Mouse (Mus musculus) right cerebral cortex, postnatal 25 days (tissue): ENCODE results near the gene Wnk1.

Source experiments
- DNase-seq: peaks from one replicate; pipeline ENCODE4 v3.0.0; 2022

Wnk1 gene

GRCm38 (mm10) chr6:120039668-120040556 lies 1.4 kb upstream of the Wnk1 start:
- DNase-seq: peak; percentile 73

DNA sequence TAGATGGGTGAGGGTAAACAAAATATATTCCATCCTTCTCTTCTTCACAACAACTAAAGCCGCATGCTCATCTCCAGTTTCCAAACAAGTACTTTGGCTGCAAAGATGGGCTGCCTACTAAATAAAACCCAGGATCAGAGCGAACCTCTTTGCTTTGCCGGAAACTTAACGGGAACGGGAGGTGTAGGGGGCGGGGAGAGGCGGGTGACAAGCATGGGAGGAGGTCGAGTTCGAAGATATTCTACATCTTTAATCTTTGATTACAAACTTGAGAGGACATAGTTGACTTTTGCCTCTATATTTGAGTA lies 738 bp upstream of the Wnk1 start:
- DNase-seq: no peak

GRCm38 (mm10) chr6:120037636-120038365 lies 671 bp downstream of the Wnk1 start:
- peak; percentile 76 for DNase-seq

DNA sequence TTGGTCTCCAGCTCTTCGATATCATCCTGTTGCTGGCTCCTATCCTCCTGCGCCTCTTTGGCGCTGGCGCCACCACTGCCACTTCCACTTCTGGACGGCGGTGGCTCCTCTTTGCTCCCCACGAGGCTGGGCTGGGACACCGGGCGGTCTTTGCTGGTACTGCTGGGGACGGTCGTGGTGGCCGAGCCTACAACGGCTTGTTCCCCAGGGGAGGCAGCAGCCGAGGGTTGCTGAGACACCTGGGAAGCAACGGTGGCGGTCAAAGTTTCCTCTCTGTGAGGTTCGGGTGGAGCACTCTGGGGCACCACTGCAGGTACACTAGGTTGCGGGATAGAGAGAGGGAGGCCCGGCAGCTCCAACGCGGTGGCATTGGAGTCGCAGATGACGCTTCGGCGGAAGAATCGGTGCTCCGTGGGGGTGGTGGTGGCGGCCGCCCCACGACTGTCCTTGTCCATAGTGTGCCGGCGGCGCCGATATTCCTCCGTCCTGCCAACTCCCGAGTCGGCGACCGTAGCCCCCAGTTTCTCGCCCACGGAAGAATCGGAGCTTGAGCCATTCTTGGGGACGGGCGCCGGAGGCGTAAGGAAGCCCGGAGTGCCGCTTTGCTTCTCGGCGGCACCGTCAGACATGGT lies 1.4 kb downstream of the Wnk1 start:
- DNase-seq: peak; percentile 66

- DNase-seq: no peak
Measured at GRCm38 (mm10) chr6:120024577-120024976, 13.9 kb downstream of the Wnk1 start.

GRCm38 (mm10) chr6:120023746-120024145 lies 14.7 kb downstream of the Wnk1 start:
- no peak for DNase-seq

DNA sequence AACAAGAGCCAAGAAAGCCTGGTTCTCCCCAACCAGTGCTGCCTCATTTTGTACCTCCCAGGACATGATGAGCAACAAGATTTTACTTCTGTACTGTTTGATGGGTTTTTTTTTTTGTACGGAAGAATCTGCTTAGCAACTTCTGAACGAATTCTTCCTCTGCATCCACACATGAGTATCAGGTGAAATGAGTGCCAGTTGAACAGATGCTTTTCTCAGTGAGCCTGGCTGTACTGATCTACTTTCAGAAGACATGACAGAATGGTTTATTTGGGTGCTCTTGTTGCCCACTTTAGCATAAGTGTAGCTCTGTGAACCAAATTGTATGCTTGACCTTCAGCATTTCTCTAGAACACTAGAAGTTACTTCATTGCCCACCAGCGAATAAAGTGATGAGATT lies 16.4 kb downstream of the Wnk1 start:
- no peak for DNase-seq

DNA sequence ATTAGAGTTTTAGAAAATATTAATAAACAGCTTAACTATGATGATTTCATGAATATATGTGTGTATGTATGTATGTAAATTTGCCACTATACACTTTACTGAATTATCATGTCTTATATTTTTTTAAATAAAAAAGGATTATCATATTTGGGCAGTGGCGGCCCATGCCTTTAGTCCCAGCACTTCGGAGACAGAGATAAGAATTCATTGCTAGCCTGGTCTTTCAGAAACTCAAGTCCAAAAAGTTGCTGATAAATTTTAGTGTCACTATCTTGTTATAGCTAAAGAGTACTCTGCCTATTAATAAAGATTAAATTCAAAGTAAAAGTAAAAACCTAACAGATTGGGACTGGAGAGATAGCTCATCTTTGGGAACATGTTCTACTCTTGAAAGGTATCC lies 18.8 kb downstream of the Wnk1 start:
- DNase-seq: no peak

DNA sequence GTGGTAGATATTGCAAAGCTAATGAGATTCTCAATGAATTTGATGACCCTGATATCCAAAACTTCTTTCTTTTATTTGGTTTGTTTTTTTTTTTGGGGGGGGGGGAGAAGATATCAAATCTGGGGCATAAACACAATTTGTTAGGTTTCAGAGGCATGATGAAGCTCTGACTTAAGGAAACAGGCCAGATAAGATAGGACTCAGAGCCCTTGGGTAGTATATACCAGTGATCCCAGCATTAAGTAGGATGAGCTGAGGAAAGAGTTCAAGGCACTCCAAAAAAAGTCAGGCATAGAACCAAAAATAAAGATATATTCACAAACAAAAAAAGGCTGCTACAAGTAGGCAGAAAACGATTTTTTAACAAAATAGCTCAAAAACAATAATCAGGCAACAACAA lies 25.3 kb downstream of the Wnk1 start:
- DNase-seq: no peak

GRCm38 (mm10) chr6:120011440-120011839 lies 27.0 kb downstream of the Wnk1 start:
- no peak for DNase-seq

GRCm38 (mm10) chr6:120011001-120011400 lies 27.5 kb downstream of the Wnk1 start:
- no peak for DNase-seq

- DNase-seq: no peak
Measured at GRCm38 (mm10) chr6:120010535-120010934, 27.9 kb downstream of the Wnk1 start.

- no peak for DNase-seq
Measured at GRCm38 (mm10) chr6:120001718-120002117, 36.8 kb downstream of the Wnk1 start.

DNA sequence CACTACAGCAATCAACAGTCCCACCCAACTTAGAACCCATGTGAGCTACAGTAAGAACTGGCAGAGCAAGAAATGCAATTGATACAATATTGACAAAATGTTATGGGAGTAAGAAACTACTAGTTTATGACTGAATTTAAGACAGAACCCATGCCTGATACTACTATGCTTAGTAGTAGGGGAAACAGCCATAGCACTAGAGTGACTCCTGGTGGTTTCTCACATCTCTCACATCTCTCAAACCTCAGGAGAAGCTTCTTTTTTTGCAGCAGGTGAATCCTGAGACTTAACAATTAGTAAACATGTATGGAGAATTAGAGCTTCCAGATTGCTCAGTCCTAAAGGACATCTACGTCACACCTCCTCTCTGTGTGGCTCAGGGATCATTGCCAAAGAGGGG lies 42.0 kb downstream of the Wnk1 start:
- DNase-seq: no peak

DNA sequence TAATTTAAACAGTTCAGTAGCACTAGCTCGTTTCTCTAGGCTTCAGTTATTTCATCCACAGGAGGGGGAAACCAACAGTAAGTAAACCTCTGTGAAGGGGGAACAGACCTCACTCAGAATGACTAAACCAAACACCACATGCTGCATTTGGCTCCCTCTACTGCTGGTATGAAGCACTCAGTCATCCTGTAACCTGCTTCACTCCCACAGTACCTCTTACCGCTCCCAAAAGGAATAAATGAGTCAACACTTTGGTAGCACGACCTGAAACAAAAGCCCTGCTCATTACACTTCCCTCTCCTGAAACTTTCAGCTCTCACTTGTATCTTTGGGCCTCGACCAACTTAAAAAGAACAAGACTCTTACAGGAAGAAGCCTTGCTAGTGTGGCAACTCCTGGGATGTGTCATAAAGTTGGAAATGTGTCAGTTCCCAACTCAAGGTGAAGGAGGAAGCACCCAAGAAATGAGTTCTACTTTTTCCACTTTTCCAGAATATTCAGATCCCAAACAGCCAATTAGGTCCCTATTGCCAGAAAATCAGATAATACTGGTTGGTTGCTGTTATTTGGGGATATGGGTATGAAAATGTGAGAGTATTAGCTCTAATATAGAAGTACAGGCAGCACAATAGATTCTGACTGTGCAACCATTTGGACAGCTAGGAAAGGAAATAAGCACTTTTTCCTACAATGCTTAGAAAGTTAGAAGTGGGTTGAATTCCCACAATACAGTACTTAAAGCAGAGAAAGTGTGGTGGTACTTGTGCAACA lies 114.1 kb downstream of the Wnk1 start:
- peak; percentile 18 for DNase-seq

GRCm38 (mm10) chr6:119922544-119922943 lies 115.9 kb downstream of the Wnk1 start:
- DNase-seq: no peak

- DNase-seq: no peak
Measured at GRCm38 (mm10) chr6:119922136-119922535, 116.3 kb downstream of the Wnk1 start.

DNA sequence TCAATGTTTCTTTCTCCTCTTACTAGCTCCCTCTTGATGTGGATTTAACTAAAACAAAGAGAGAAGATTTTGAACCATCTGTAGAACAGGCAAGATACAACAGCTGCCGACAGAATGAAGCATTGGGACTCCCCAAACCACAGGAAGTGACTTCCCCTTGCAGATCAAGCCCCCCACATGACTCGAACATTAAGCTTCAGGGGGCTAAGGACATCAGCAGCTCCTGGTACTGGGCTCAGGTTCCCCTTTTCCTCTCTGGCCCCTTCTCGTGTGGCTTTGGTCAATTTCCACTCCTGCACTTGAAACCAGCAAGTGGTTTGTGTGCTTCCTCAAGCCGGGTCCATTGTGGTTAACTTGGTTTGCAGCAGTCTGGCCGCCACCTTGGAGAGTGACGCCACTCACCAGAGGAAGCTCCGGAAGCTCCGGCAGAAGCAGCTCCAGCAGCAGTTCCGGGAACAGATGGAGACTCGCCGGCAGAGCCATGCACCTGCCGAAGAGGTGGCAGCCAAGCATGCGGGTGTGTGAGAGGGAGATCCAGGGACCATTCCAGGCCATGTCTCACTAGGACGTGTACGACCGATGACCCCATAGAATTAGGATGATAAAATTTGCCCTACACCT lies 119.8 kb downstream of the Wnk1 start:
- peak; percentile 24 for DNase-seq

DNA sequence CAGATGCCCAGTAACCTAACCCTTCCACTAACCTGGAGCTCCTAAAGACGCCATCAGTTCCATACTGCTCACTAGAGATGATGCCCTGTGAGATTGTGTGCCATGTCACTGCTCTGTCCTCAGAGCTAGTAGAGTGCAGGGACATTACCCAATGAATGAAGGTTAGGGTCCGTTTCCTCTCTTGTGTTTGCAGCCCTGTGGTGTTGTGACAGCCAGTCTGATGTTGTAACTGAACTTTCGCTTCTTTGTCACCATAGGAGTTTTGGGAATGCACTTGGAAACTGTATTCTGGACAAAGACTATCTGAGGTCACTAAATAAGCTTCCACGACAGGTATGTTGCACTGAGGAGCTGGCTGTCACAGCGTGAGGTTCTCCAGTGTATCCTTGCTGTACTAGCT lies 122.8 kb downstream of the Wnk1 start:
- no peak for DNase-seq

GRCm38 (mm10) chr6:119912046-119912445 lies 126.4 kb downstream of the Wnk1 start:
- DNase-seq: no peak

GRCm38 (mm10) chr6:119905461-119905860 lies 133.0 kb downstream of the Wnk1 start:
- no peak for DNase-seq

DNA sequence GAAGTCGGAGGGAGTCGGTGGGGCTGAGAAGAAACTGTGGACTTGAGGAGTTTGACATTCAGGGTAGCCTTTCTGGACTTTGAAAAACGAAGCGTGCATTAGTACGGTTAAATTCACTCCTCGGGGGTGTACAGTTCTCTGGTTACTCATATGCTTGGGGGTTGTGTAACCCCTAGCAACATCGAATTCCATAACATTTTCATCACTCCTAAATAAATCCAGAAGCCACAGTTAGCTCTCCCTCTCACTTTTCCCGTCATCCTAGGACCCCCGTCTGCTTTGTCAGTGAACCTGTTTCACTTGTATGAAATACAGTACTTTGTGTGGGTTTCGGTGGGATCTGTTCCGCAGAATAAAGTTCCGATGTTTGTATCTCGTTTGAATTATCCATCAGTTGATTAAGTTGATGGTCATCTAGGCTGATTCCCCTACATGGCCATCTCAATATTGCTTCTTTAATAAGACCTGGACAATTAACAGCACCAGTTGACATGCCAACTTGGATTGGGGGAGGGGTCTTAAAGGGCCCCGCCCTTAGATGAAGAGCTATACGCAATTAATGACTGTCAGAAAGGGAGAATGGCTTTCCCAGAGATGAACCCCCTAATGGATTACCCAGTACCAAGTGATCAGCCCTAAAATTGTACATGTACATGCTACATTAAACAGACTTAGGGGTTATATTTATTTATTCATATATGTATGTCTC lies 135.2 kb downstream of the Wnk1 start:
- no peak for DNase-seq
